Mouse (Mus musculus) embryonic stem cell, embryonic (primary cell): Measurements from ENCODE around the gene Dgkg.

Source experiments
- CTCF ChIA-PET, 4 experiments: fragments of 300-600 bp in 2 of 4; fragments of 350-600 bp in 2 of 4; sonication (Branson Sonifier 250); formaldehyde crosslinking; loops; one replicate each; lab custom pipeline; 2022; ENCODE audit warnings: inconsistent platforms in 2 of 4; lab: Charles Lee
- POLR2A ChIA-PET, 4 experiments: fragments of 300-600 bp in 2 of 4; fragments of 350-600 bp in 2 of 4; sonication (Branson Sonifier 250); formaldehyde crosslinking; loops; one replicate each; lab custom pipeline; 2022; ENCODE audit warnings: antibody characterized with exemption in 4 of 4, inconsistent platforms in 1 of 4; lab: Charles Lee

The Dgkg gene

DNA sequence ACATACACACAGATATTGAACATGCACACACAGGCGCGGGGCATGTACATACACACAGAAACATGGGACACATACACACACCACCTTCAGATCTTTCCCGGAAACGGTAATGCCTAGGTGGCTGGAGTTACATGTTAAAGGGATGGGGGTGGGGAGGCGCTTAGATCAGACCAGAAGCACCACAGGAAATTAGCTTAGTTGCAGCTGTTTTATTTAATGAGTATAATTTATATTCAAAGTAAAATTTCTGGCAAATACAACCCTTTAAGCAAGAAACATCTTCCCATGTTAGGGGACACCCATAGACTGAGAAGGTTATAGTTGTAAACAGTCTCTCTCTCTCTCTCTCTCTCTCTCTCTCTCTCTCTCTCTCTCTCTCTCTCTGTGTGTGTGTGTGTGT is 1.8 kb downstream of the Dgkg start:
- CTCF ChIA-PET: no interaction called here
- POLR2A ChIA-PET: interaction anchor here in 2 of 4 experiments (0.7 to 1.0 kb wide), 4 partner anchors 14 to 215 kb away, joined by 3 to 11 read pairs (median 6); partner anchors contain the start of gene Etv5 (in 1 of the 2)

DNA sequence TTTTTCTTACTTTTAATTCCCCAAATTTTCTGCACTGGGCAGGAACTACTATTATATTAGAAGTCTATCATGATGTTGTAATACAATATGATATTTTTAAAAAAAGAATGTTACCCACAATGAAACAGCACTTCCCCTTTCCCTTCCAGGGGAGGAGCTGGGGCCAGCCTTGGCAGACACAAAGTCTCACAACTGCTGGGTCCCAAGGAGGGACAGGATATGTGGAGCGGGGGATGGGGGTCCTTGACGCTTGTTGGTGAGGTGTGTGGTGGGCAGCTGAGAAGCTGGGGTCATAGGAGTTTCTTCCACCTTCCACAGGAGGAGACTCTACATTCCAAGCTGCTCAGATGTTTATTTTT is 2.6 kb downstream of the Dgkg start:
- ChIA-PET POLR2A (interaction anchor here in 1 of 4 experiments (1.0 kb wide), 1 partner anchor 47 kb away, joined by 3 read pairs; no protein-coding TSS in a partner anchor), CTCF (no interaction called here)

DNA sequence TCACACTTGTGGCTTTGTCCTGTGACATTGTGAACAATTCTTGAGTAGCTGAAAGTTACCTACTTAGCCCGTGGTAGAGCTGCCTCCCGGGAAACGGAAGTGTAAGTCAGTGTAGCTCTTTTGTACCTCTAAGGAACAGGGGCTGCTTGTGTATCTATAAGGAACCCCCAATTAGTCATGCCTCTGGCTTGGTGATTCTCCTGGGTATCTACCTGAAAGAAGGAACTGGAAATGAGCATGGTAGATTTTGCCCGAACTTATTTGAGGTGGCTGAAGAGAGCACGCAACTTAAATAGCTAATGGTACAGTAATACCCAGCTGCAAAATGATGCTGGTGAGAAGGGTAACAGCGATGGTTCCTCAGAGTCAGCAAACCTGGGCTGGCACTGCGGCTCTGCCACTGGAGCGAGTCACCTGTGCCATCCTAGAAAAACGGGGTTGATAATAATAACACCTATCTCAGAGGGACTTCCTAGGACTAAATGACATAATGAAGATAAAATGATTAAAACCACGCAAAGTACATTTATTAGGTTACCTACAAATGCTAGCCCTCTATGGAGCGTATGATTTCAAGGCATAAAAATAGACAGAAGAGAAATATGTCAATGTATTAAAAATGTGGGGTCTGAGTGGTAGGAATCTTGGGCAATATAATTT is 3.1 kb downstream of the Dgkg start:
- POLR2A ChIA-PET: no interaction called here

DNA sequence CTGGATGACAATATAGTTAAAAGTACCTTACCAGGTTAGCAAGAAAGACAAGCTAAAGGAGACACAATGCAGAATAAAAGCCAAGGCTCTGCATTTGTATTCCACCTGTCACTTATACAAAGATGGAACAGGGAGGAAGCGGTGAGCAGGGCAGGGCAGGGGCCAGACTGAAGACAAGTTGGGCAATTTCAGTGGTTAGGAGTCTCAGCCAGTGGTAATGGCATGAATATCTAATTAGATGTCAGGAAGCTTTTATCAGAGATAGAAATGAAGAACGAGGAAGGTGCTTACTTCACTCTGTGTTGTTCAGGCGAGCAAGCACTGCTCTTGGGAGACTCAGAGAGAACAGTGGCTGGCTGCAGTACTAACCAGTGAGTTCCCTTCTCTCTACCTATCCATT is 5.8 kb downstream of the Dgkg start:
- ChIA-PET CTCF (no interaction called here), POLR2A (interaction anchor here in 1 of 4 experiments (2.2 kb wide), 1 partner anchor 10 kb away, joined by 6 read pairs; no protein-coding TSS in a partner anchor)

More for the DNA sequence above, 3.1 kb downstream of the Dgkg start:
- CTCF ChIA-PET: interaction anchor here in 1 of 4 experiments (0.8 kb wide), 1 partner anchor 113 kb away, joined by 3 read pairs; no protein-coding TSS in a partner anchor

DNA sequence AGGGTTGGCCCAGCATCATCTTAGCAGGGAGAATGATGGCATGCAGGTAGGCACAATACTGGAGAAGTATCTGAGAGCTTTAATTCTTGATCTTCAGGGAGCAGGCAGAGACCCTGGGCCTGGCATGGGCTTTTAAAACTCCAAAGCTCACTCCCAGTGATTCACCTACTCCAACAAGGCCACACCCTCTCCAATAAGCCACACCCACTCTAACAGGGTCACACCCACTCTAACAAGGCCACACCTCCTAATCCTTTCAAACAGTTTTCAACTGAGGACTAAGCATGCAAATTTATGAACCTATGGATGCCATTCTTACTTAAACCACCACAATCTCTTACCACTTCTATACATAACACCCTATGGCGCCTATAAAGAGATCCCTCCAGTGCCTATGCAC is 11.8 kb downstream of the Dgkg start:
- CTCF ChIA-PET: interaction anchor here in 1 of 4 experiments (0.6 kb wide), 1 partner anchor 296 kb away, joined by 3 read pairs; no protein-coding TSS in a partner anchor

DNA sequence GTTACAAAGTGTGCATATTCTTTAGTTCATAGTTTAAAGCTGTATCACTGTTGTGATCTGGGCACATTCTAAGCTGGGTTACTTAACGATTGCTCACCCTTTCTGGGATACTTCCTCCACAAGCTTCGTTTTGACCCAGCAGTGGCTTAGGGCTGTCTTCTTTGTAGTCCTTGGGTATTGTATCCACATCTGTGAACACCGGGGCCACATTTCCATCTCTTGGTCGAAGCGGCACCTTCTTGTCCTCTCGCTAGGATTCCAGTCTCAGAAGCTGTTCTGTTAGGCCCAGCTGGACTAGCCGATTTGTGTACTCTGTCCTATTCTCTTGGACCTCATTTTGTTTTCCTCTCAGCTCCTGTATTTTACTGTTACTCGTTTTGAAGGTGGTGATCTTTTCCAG is 13.6 kb downstream of the Dgkg start:
- CTCF ChIA-PET: interaction anchor here in 1 of 4 experiments (0.6 kb wide), 1 partner anchor 164 kb away, joined by 3 read pairs; no protein-coding TSS in a partner anchor
- POLR2A ChIA-PET: interaction anchor here in 1 of 4 experiments (1.0 kb wide), 1 partner anchor 11 kb away, joined by 3 read pairs; no protein-coding TSS in a partner anchor

More for the DNA sequence above, 11.8 kb downstream of the Dgkg start:
- POLR2A ChIA-PET: no interaction called here

DNA sequence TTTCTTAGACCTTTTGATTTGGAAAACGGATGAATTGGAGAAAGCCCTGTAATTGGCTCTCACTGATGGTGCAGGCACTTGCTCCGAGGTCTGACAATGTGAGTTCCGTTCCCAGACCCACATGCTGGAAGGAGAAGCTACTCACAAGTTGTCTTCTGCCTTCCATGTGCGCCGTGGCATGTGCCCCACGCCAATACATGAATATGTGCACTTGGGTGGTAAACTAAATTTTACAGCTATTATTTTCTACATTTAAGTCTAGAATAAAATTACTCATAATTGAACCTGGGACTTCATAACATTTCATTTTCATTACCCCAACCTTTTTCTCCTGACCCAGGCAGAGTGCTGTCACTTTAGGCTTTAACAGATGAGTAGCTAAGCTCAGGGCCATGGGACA is 14.1 kb downstream of the Dgkg start:
- ChIA-PET CTCF (no interaction called here), POLR2A (interaction anchor here in 1 of 4 experiments (1.0 kb wide), 1 partner anchor 11 kb away, joined by 3 read pairs; no protein-coding TSS in a partner anchor)

DNA sequence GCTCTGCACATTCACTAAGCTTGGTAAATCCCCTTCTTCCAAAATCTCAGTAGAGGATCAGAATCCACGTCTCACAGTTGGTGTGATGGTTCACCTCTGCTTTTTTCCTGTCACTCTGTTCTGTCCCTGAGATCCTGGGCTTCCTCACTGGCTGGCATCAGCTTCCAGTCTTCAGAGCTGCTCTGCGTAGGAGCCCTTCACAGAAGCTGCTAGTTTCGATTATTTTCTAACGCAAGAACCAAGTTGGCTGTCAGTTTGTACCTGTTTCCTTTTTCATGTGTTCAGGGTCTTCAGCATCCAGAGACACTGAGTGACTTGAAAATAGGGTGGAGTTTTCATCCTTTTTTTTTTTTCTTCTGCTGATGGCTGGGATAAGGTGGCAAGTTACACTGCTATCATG is 15.0 kb downstream of the Dgkg start:
- ChIA-PET CTCF (no interaction called here), POLR2A (interaction anchor here in 1 of 4 experiments (0.6 kb wide), 1 partner anchor 257 kb away, joined by 3 read pairs; no protein-coding TSS in a partner anchor)

DNA sequence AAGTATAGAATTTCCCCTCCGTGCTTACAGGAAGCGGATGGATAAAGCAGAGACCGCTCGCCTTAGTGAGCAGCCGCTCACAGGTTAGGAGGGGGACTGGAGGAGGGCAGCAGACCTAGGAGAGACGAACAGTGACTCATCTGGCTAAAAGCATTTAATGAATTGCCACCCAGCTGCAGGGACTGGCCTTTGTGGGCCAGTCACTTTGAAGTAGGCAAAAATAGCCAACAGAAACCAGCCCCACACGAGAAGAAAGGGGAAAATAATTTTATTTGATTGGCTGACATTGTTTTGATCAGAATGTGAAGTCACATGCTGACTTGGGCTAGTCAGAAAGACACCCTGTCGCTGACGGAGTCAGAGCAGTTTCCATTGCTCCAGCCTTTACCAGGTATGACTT is 15.4 kb downstream of the Dgkg start:
- ChIA-PET CTCF (no interaction called here), POLR2A (interaction anchor here in 2 of 4 experiments (0.6 to 0.9 kb wide), 3 partner anchors 14 to 376 kb away, joined by 3 to 11 read pairs (median 3); partner anchors contain the start of gene Tra2b (in 1 of the 2))

DNA sequence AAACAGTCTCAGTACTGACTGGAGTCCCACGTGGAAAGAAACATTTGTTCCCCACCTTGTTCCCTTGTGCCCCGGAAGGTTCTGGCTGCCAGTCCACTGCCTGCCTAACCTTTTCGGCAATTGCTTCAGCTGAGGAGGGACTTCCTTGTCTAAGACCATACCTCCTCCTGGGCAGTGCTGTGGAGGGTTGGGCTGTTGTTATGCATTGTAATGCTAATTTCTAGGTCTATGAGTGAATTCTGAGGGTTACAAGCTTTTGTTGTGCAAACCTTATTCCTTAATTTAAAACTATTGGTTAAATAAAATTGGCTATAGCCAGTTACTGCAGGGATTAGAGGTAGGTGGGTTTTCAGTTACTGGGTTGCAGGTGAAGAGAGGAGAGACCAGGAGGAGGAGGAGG is 19.7 kb downstream of the Dgkg start:
- ChIA-PET CTCF (interaction anchor here (0.5 to 1.0 kb wide), 6 partner anchors 14 to 346 kb away, joined by 3 to 5 read pairs (median 4); no protein-coding TSS in a partner anchor), POLR2A (interaction anchor here (0.5 to 1.5 kb wide), 8 partner anchors 19 to 372 kb away, joined by 3 to 7 read pairs (median 3); partner anchors contain the start of gene Tra2b (in 1 of the 4))

DNA sequence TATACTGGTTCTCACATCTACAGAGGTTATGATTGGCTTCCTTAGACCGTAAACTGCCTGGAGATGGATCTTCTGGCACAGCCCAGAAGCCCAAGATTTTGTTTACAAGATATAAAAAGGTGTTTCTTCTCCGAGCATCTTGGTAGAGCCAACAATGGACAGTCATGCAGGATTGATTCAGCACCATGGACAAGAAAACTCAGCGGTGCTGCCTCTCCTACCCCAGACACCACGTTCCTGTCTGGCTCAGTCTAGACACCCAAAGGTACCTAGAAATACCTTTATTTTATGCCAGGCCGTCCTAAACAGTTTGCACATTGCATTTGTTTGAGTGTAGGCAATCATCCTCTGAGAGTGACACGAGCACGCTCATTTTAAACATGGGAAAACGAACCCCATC is 21.3 kb downstream of the Dgkg start:
- POLR2A ChIA-PET: interaction anchor here in 1 of 4 experiments (0.6 to 1.0 kb wide), 2 partner anchors 20 to 196 kb away, joined by 3 read pairs; partner anchors contain the start of gene Etv5

DNA sequence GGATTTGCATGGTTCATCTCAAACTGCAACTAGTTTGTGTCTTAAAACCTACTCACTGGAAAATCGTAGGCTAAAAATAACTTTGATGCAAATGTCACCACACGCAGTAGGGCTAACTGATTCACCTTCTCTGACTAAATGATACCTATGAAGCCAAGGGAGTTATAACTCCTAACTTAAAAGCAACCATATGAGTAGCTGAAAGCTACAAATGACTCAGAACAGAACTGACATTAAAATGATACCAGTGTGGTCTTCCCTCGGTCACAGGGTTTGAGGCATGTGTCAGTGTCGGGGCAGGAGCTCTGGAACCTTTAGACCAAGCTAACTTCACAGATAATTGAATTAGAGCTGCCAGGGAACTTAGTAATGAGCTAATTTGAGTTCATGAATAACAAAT is 24.0 kb downstream of the Dgkg start:
- CTCF ChIA-PET: no interaction called here
- POLR2A ChIA-PET: no interaction called here

More for the DNA sequence above, 21.3 kb downstream of the Dgkg start:
- CTCF ChIA-PET: interaction anchor here in 1 of 4 experiments (0.6 kb wide), 1 partner anchor 281 kb away, joined by 3 read pairs; no protein-coding TSS in a partner anchor

DNA sequence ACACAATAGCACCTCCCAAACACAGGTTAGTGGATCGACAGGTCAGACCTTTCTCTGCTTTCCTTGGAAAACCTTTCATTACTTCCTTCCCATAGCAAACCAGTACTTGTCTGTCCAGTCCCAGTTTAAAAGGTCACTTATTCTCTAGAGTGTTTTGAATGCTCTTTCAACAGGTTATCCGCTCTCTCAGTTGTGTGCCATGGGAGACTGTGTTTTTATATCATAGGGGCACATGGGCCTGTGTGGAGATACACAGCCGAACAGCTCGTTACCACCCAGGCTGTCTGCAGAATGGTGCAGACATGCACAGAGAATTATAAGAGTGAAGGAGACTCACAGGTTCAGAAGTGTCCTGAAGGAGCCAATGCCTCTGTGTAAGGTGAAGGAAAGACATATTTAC is 26.7 kb downstream of the Dgkg start:
- ChIA-PET CTCF (interaction anchor here in 1 of 4 experiments (0.5 kb wide), 1 partner anchor 76 kb away, joined by 7 read pairs; no protein-coding TSS in a partner anchor), POLR2A (no interaction called here)

DNA sequence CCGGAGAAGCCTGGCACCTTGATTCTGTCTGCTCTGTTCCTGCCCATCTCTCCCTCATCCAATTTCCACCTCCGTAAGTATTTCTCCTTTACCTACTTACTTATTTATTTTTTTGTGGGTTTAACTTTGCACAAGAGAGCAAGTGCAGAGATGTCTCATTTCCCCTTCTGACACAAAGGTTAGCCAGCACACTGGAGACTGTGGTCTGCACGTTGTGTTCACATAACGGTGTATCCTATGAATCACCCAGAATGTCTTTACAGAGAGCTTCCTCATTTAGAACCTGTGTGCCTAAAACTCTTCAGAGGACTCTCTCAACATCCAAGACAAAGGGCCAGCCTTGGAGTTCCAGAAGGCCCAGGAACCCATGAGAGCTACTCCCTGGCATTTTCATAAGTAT is 27.1 kb downstream of the Dgkg start:
- ChIA-PET POLR2A (no interaction called here), CTCF (interaction anchor here in 1 of 4 experiments (0.5 kb wide), 1 partner anchor 76 kb away, joined by 7 read pairs; no protein-coding TSS in a partner anchor)

DNA sequence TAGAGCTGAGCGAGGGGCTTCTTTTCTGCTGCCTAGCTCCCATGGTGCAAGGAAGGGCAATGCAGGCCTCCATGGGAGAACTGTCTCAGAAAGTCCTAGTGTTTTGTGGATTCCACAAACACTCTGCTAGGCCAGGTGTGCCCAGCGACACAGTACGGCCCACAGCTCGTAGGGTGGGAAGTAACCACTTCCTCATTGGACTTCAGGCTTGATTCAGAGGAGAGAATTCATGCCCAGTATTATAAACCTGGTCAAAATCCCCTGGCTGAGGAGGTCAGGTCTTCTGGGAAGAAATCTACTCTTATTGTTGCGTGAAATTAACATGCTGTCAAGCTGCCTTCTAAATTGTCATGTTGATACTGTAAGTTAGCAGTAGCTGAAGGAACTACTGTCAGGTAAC is 31.0 kb downstream of the Dgkg start:
- POLR2A ChIA-PET: interaction anchor here in 1 of 4 experiments (0.6 to 1.2 kb wide), 3 partner anchors 45 to 239 kb away, joined by 3 to 5 read pairs (median 3); no protein-coding TSS in a partner anchor
- CTCF ChIA-PET: no interaction called here

DNA sequence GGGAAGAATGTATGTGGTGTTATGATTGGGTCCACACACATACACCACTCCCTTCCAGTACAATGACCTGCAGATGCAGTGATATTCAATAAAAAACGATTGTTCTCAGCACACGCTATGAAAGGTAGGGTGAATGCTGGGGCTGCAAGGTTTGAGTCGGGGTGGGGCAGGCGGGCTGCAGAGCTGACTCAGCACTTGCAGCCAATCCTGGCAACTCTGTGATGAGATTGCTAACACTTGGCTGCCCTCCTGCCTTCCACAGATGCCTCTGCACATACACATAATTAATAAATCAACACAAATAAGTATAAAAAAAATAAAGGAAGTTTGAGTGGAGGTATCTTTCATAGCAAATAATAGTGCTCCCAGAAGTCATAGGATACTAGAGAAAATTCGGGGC is 31.6 kb downstream of the Dgkg start:
- POLR2A ChIA-PET: interaction anchor here in 1 of 4 experiments (0.6 kb wide), 1 partner anchor 610 kb away, joined by 5 read pairs; no protein-coding TSS in a partner anchor
- CTCF ChIA-PET: interaction anchor here in 1 of 4 experiments (0.6 kb wide), 1 partner anchor 273 kb away, joined by 3 read pairs; no protein-coding TSS in a partner anchor

DNA sequence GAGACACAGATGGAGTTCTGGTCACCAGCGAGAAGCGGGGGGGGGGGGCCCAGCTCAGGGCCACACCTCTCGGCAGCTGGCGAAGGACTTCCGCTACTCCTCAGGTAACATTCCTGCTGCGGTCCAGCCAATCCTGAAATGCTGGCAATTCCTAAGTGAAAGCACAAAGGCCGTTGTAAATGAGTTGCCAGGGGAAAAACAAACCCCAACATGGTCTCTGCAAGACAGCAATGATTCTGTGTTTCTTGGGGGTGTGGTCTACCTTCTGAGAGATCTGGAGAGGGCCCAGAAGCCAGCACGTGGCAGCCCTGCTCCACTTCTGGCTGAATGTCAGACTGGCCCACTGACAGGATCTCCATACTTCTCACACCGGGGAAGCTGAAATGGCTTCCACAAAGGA is 34.7 kb downstream of the Dgkg start:
- POLR2A ChIA-PET: interaction anchor here in 1 of 4 experiments (1.6 kb wide), 1 partner anchor 9 kb away, joined by 4 read pairs; no protein-coding TSS in a partner anchor
- CTCF ChIA-PET: interaction anchor here in 2 of 4 experiments (1.3 kb wide), 2 partner anchors 43 to 145 kb away, joined by 4 read pairs; no protein-coding TSS in a partner anchor

DNA sequence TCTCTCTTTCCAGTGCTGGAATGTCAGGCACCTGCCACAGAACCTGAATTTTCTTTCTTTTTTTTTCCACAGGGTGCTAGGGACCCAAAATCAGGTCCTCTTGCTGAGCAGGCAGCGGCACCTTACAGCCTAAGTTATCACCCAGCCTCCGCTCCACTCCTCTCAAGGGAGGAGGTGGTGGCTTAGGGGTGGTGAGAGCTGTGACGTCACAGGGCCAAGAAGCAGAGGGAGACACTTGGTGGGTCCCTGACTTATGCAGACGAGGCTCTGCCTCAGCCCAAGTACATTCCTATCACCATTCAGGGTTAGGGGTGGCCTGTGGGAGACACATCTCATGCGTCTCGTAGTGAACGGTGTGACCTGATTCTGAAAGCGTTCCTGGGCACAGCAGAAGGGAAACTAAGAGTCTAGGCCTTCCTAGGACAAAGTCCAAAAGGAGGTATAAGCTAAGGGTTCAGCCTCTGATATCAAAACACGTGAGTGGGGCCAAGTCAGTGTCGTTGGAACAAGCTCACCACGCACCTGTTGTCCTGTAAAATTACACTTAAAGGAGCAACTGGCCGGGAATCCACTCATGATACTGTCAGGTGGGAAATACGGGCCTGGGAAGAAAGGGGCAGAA is 35.6 kb downstream of the Dgkg start:
- CTCF ChIA-PET: interaction anchor here in 1 of 4 experiments (1.3 kb wide), 1 partner anchor 146 kb away, joined by 4 read pairs; no protein-coding TSS in a partner anchor
- POLR2A ChIA-PET: no interaction called here
